Mouse (Mus musculus) CD4-positive helper T cell, adult 2 months (primary cell): ENCODE results near the gene Csrp1.
A peak's percentile ranks its signal among the peaks of the same experiment; 100 is the strongest.

ENCODE experiments used
- DNase-seq: peaks from one replicate; pipeline ENCODE4 v3.0.0-alpha.2; 2012; ENCODE audit warnings: low read depth, missing footprints, low spot score

The Csrp1 gene

GRCm38 (mm10) chr1:135731393-135731792 lies 11.5 kb downstream of the Csrp1 start:
- DNase-seq, result no peak

GRCm38 (mm10) chr1:135731897-135732684 lies 12.2 kb downstream of the Csrp1 start:
- no peak for DNase-seq

GRCm38 (mm10) chr1:135734225-135734937 lies 14.5 kb downstream of the Csrp1 start:
- DNase-seq, result no peak

- no peak for DNase-seq
Observed at GRCm38 (mm10) chr1:135735460-135735859, 15.6 kb downstream of the Csrp1 start.

GRCm38 (mm10) chr1:135744987-135745386 lies 25.1 kb downstream of the Csrp1 start:
- no peak for DNase-seq

- DNase-seq, result no peak
Observed at GRCm38 (mm10) chr1:135746248-135746647, 26.4 kb downstream of the Csrp1 start.

- peak; percentile 90 for DNase-seq
Observed at GRCm38 (mm10) chr1:135752737-135753348, 33.0 kb downstream of the Csrp1 start.

GRCm38 (mm10) chr1:135755287-135755686 lies 35.4 kb downstream of the Csrp1 start:
- no peak for DNase-seq

GRCm38 (mm10) chr1:135755913-135756312 lies 36.1 kb downstream of the Csrp1 start:
- DNase-seq, result no peak

- no peak for DNase-seq
Observed at GRCm38 (mm10) chr1:135757287-135757686, 37.4 kb downstream of the Csrp1 start.

- no peak for DNase-seq
Observed at GRCm38 (mm10) chr1:135759685-135760084, 39.8 kb downstream of the Csrp1 start.

GRCm38 (mm10) chr1:135760216-135760615 lies 40.4 kb downstream of the Csrp1 start:
- DNase-seq, result no peak

- no peak for DNase-seq
Observed at GRCm38 (mm10) chr1:135761728-135762127, 41.9 kb downstream of the Csrp1 start.

GRCm38 (mm10) chr1:135763503-135764205 lies 43.8 kb downstream of the Csrp1 start:
- no peak for DNase-seq

GRCm38 (mm10) chr1:135764206-135764528 lies 44.3 kb downstream of the Csrp1 start:
- no peak for DNase-seq

GRCm38 (mm10) chr1:135765645-135766591 lies 46.1 kb downstream of the Csrp1 start, which contains the start of gene Phlda3:
Gene Phlda3 (plus strand): TSS chr1:135766119.
- peak; percentile 55 for DNase-seq

- no peak for DNase-seq
Observed at GRCm38 (mm10) chr1:135766592-135767306, 46.9 kb downstream of the Csrp1 start.

GRCm38 (mm10) chr1:135767324-135767890 lies 47.5 kb downstream of the Csrp1 start:
- no peak for DNase-seq

- DNase-seq, result no peak
Observed at GRCm38 (mm10) chr1:135768400-135768799, 48.5 kb downstream of the Csrp1 start.

- no peak for DNase-seq
Observed at GRCm38 (mm10) chr1:135770237-135770636, 50.4 kb downstream of the Csrp1 start.
